Mouse (Mus musculus) bone marrow macrophage, adult 2 months (primary cell): ENCODE measurements around the gene Cd59a.

Source experiments
- CTCF ChIP-seq: IDR thresholded peaks from 2 replicates; pipeline ENCODE4 v1.5.1; 2012; ENCODE audit warnings: low read depth, mild to moderate bottlenecking, low read length, moderate library complexity
- POLR2A ChIP-seq: IDR thresholded peaks from 2 replicates; pipeline ENCODE4 v1.6.1; 2012; ENCODE audit warnings: mild to moderate bottlenecking, low read depth, low read length, borderline replicate concordance

GRCm38 (mm10) chr2:104114898-104115297 is 19.3 kb downstream of the Cd59a start:
- TF ChIP-seq CTCF = no peak
- TF ChIP-seq POLR2A = no peak
